In the genomic region with DNA sequence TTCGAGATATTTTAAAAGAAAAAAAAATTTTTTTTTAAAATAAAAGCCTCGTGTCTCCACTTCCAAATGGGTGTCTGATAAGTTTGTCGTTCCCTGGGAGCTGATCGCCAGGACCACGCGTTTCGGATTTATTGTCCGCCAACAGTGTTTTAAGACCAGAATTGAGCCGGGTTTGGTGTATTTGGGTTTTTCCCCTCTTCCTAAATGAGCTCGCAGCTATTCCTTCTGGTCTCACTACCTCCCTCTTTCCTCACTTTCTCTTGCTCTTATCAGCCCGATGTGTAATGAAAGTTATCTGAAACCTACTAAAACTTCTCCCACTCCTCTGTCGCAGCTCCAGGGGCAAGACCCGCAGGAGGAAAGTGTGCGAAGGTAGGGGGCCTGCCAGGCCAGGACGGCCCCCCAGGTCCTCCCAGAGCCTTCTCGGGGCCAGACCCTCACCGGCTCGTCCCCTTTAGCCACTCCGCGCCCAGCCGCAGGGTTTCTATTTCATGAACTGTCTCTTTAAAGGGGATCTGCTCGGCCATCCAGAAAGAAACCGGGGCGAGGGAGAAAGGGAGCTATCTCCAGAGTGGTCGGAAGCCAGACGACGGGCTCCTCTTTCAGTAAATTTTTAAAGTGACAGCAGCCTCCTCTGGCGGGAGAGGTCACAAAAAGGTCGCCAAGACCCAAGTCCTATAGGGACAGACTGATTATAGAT, we compare ENCODE assay signal across 8 mouse cellular contexts.
DNase-seq lines count a peak whose midpoint lies in the region; ATAC-seq and TF ChIP-seq lines count a peak whose summit lies in the region.

No protein-coding gene starts in this region.

- peaks cover 41% of the 10 kb centered on the region for H3K27me3 ChIP-seq in forebrain, postnatal 0 days (ENCODE audit: insufficient read depth, low read length)
- H3K27me3 ChIP-seq in hindbrain, embryonic 10.5 days (ENCODE audit: insufficient read depth, poor library complexity, severe bottlenecking), result peaks cover 23% of the 10 kb centered on the region
- H3K27me3 ChIP-seq in limb, embryonic 14.5 days (ENCODE audit: control insufficient read depth, insufficient read depth, low read length), result no peaks in the 10 kb centered on the region
- H3K27me3 ChIP-seq in midbrain, embryonic 13.5 days, result peaks cover 22% of the 10 kb centered on the region

- H3K27ac ChIP-seq in ES-E14 (ENCODE audit: insufficient read depth, low read depth, low read length, poor library complexity, severe bottlenecking), result no peak overlapping the region
- H3K27ac ChIP-seq in forebrain, postnatal 0 days (ENCODE audit: low read depth, low read length), result no peak overlapping the region
- H3K27ac ChIP-seq in hindbrain, embryonic 10.5 days, result peak overlapping the region; percentile 92
- H3K27ac ChIP-seq in limb, embryonic 14.5 days (replicated peaks; ENCODE audit: low read depth, low read length), result peak overlapping the region; percentile 99
- peak overlapping the region; percentile 46 for H3K27ac ChIP-seq in midbrain, embryonic 13.5 days

- no peak for TF ChIP-seq CTCF in forebrain, postnatal 0 days (IDR thresholded peaks at IDR 0.05; ENCODE audit: low read depth)

- 0 out of 2 replicates have a peak, but pooled peaks have one; percentile 35 for TF ChIP-seq POLR2A in limb, embryonic 14.5 days (IDR thresholded peaks at IDR 0.05; ENCODE audit: borderline replicate concordance, extremely low read depth, insufficient read depth, insufficient read length)

- peak overlapping the region; percentile 47 for H3K9ac ChIP-seq in ES-E14 (ENCODE audit: insufficient read depth, low read depth, low read length, poor library complexity, severe bottlenecking)
- peak overlapping the region; percentile 33; the same call in 1 of the 2 replicates for H3K9ac ChIP-seq in forebrain, postnatal 0 days
- H3K9ac ChIP-seq in limb, embryonic 14.5 days (ENCODE audit: low read depth, low read length, severe bottlenecking), result peak overlapping the region; percentile 90
- H3K9ac ChIP-seq in midbrain, embryonic 13.5 days (replicated peaks), result peak overlapping the region; percentile 60

- H3K4me3 ChIP-seq in ES-E14 (ENCODE audit: insufficient read depth in 1 of 2, low read depth in 1 of 2, low read length in 2 of 2, poor library complexity in 1 of 2, severe bottlenecking in 1 of 2), result peak overlapping the region; percentile 44 to 57
- peak overlapping the region; percentile 36 for H3K4me3 ChIP-seq in forebrain, postnatal 0 days (ENCODE audit: low read depth, low read length)
- H3K4me3 ChIP-seq in hindbrain, embryonic 10.5 days, result peak overlapping the region; percentile 70
- H3K4me3 ChIP-seq in limb, embryonic 14.5 days (replicated peaks; ENCODE audit: low read length), result peak overlapping the region; percentile 66
- H3K4me3 ChIP-seq in midbrain, embryonic 13.5 days (replicated peaks), result peak overlapping the region; percentile 52

- H3K36me3 ChIP-seq in ES-E14 (ENCODE audit: control insufficient read depth, insufficient read depth, low read length, poor library complexity, severe bottlenecking), result no peaks in the 10 kb centered on the region
- no peaks in the 10 kb centered on the region for H3K36me3 ChIP-seq in forebrain, postnatal 0 days (ENCODE audit: insufficient read depth)
- no peaks in the 10 kb centered on the region for H3K36me3 ChIP-seq in hindbrain, embryonic 10.5 days
- no peaks in the 10 kb centered on the region for H3K36me3 ChIP-seq in limb, embryonic 14.5 days (ENCODE audit: control insufficient read depth, insufficient read depth, low read length)
- no peaks in the 10 kb centered on the region for H3K36me3 ChIP-seq in midbrain, embryonic 13.5 days

- H3K9me3 ChIP-seq in ES-E14 (ENCODE audit: control insufficient read depth, insufficient read depth, low read depth, low read length), result no peaks in the 10 kb centered on the region
- H3K9me3 ChIP-seq in forebrain, postnatal 0 days (ENCODE audit: low read length), result no peaks in the 10 kb centered on the region
- H3K9me3 ChIP-seq in hindbrain, embryonic 10.5 days, result no peaks in the 10 kb centered on the region
- H3K9me3 ChIP-seq in limb, embryonic 14.5 days (ENCODE audit: control insufficient read depth, low read length), result no peaks in the 10 kb centered on the region
- H3K9me3 ChIP-seq in midbrain, embryonic 13.5 days, result no peaks in the 10 kb centered on the region

- H3K4me1 ChIP-seq in ES-E14 (ENCODE audit: control insufficient read depth in 2 of 2, insufficient read depth in 2 of 2, low read length in 2 of 2, poor library complexity in 1 of 2), result peaks cover 0 to 2% of the 10 kb centered on the region in 2 experiments; a peak in 1 of 4 replicates
- peaks cover 9% of the 10 kb centered on the region; the same call in 1 of the 2 replicates for H3K4me1 ChIP-seq in forebrain, postnatal 0 days (ENCODE audit: insufficient read depth)
- peaks cover 30% of the 10 kb centered on the region for H3K4me1 ChIP-seq in hindbrain, embryonic 10.5 days (replicated peaks)
- peaks cover 16% of the 10 kb centered on the region for H3K4me1 ChIP-seq in limb, embryonic 14.5 days (ENCODE audit: control insufficient read depth, insufficient read depth, low read length)
- H3K4me1 ChIP-seq in midbrain, embryonic 13.5 days (replicated peaks), result peaks cover 24% of the 10 kb centered on the region

- peak overlapping the region; percentile 64 for H3K4me2 ChIP-seq in forebrain, postnatal 0 days (ENCODE audit: low read depth)
- peak overlapping the region; percentile 90 for H3K4me2 ChIP-seq in limb, embryonic 14.5 days (replicated peaks; ENCODE audit: low read depth, low read length, severe bottlenecking)
- H3K4me2 ChIP-seq in midbrain, embryonic 13.5 days (replicated peaks), result peak overlapping the region; percentile 80

- ATAC-seq in forebrain, postnatal 0 days, result peak; percentile 23; the same call in 1 of the 2 replicates
- peak; percentile 34; the same call in 1 of the 2 replicates for ATAC-seq in limb, embryonic 14.5 days (ENCODE audit: low FRiP score, low read depth)
- ATAC-seq in midbrain, embryonic 13.5 days, result peak; percentile 71
- ATAC-seq in inflammation-experienced regulatory T-cells, adult 6 months, result no peak

- WGBS in forebrain, postnatal 0 days, result under 1% methylated on average over 29 of the region's 29 CpGs
- under 1% methylated on average over 29 of the region's 29 CpGs for WGBS in hindbrain, embryonic 10.5 days
- under 1% methylated on average over 29 of the region's 29 CpGs for WGBS in limb, embryonic 14.5 days
- WGBS in midbrain, embryonic 13.5 days, result under 1% methylated on average over 29 of the region's 29 CpGs

- in situ Hi-C loops in ES-E14 (cut with MboI; ENCODE audit: low sequenced_read_pairs in 2 of 2, unreplicated experiment in 2 of 2), result loop anchor here (10.0 to 25.0 kb wide), 2 partner anchors 492 to 499 kb away; no protein-coding TSS in a partner anchor

- peak; percentile 36 for DNase-seq in ES-E14 (ENCODE audit: low read depth, low spot score)
- peak; percentile 9 to 21 for DNase-seq in adrenal gland, postnatal 4 days (ENCODE audit: low spot score in 2 of 2)
- DNase-seq in forebrain, postnatal 0 days, result peak; percentile 42
- DNase-seq in hindbrain, embryonic 10.5 days (ENCODE audit: low spot score), result peak; percentile 86
- no peak for DNase-seq in limb, embryonic 14.5 days (ENCODE audit: low spot score)
- DNase-seq in spleen, postnatal 10 days (ENCODE audit: low spot score in 2 of 2), result no peak

TF ChIP-seq in ES-E14, 5 proteins besides CTCF, POLR2A, EP300 and RAD21:
- TF ChIP-seq ZC3H11A (IDR thresholded peaks at IDR 0.05; ENCODE audit: borderline replicate concordance, low read depth, low read length) (no peak), ZNF384 (IDR thresholded peaks at IDR 0.05; ENCODE audit: low read depth, low read length) (no peak), HCFC1 (IDR thresholded peaks at IDR 0.05; ENCODE audit: borderline replicate concordance, insufficient read depth, low read length) (no peak), CHD2 (IDR thresholded peaks at IDR 0.05; ENCODE audit: low read depth, low read length) (no peak), MAFK (IDR thresholded peaks at IDR 0.05; ENCODE audit: insufficient read depth, low read depth, low read length) (no peak)

Comparison
In these comparisons a context has a peak if more than half of its experiments do, and no peak if none do; other contexts are left out.
1. DNase-seq: peak in ES-E14 (single experiment), adrenal gland, postnatal 4 days (2 of 2), forebrain, postnatal 0 days (single experiment) and hindbrain, embryonic 10.5 days (single experiment); none in limb, embryonic 14.5 days (single experiment) and spleen, postnatal 10 days (0 of 2).
2. H3K27ac ChIP-seq: peak in hindbrain, embryonic 10.5 days (single experiment), limb, embryonic 14.5 days (single experiment) and midbrain, embryonic 13.5 days (single experiment); none in ES-E14 (single experiment) and forebrain, postnatal 0 days (single experiment).
3. H3K9ac ChIP-seq: peak in every context shown above with its lines; median percentile 90 in limb, embryonic 14.5 days; 60 in midbrain, embryonic 13.5 days; 47 in ES-E14; 33 in forebrain, postnatal 0 days.
4. Peak in every context shown above with its lines, with median percentiles within 50 percentile points of each other: H3K4me3 ChIP-seq and H3K4me2 ChIP-seq.